Mouse (Mus musculus) adrenal gland, postnatal 14 days (tissue): ENCODE data around the gene Itpkc. TPM values are rescaled to one million over a fixed set of nuclear protein-coding genes. Genes with fewer than 3 reads are reported as not detected.
"Not testable (repeated sequence)": the region's sequence is repeated elsewhere in the genome, so short reads cannot be mapped to it uniquely, and the experiment has no call there.

Experiments used
- DNase-seq: peaks from one replicate; pipeline ENCODE4 v3.0.0; 2021; ENCODE audit warnings: mixed read lengths
- long read RNA-seq, 2 experiments: library from polyadenylated mRNA; stranded (forward); transcript quantifications; one replicate each; pipeline ENCODE4 v2.0.0; 2021
- total RNA-seq: library from RNA; stranded (reverse); gene quantifications from 2 replicates; pipeline ENCODE4 v1.2.3, GENCODE M21; 2021

Gene Itpkc
- total RNA-seq: 8.6 and 9.6 TPM in 2 replicates
- long read RNA-seq, experiment 1, transcript Itpkc-201 (7 exons, 3,247 nt): major isoform, 18 of 23 reads
- long read RNA-seq, experiment 1, partial matches to known transcripts: 2 of 23 reads
- long read RNA-seq, experiment 1, other reads (novel, unspliced or antisense): 3 of 23 reads
- long read RNA-seq, experiment 2, transcript Itpkc-201 (7 exons, 3,247 nt): major isoform, 11 of 14 reads
- long read RNA-seq, experiment 2, partial matches to known transcripts: 0 of 14 reads
- long read RNA-seq, experiment 2, other reads (novel, unspliced or antisense): 3 of 14 reads

DNA sequence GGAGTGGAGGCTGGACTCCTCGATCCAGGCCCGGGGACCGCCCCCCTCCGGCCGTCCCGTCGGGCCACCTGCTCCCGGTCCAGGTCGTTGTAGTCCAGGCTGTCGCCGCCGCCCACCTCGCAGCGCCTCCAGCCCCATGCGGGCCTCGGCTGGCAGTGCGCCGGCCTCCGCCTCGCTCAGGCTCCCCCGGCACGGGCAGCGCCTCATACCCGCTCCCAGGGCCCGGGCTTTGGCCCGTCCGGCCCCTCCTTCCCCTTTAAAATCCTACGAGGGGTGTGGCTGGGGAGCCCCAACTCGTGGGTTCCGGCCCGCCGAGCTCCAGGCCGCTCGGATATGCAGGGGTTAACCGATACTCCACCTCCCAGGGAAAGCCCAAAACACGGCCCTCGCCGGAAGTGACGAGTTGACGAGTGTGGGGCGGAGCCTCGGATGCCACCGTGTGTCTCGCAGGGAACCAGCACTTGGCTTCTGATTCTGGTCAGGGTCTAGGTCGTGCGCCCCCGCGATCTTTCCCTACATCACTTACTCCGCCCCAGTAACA lies at the start of gene Itpkc:
Gene Itpkc (minus strand): TSS at position 381 of the 541 bp plus-strand sequence.
- peak; percentile 96 for DNase-seq

DNA sequence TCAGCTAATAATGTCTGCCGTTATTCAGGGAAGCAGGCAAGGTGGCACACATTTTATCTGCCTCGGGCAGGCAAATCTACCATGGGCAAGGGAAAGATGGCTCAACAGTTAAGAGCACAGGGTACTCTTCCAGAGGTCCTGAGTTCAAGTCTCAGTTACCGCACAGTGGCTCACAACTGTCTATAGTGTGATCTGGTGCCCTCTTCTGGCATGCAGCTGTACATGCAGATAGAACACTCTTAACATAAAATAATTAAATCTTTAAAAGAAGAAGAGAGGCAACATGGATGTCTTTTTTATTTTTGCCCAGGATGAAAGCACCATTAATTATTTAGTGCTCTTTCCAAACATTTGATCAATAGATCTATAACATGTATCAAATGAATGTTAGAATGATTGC lies 48.7 kb upstream of the Itpkc start:
- DNase-seq: no peak

DNA sequence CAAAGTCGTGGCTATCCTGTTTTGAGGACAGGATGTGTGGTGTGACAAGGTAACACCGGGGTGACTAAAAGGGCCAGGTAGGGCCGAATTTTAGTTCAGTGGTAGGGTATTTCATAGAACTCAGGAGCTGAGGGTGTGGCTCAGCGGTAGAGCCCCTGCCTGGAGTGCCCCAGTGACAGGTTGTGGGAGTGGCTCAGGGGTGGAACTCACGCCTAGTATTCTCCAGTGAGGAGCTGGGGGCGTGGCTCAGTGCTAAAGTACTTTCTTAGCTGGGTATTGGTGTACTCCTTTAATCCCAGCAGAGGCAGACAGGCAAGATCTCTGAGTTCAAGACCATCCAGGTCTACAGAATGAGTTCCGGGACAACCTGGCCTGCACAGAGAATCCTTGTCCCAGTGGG lies 47.6 kb upstream of the Itpkc start:
- no peak for DNase-seq

DNA sequence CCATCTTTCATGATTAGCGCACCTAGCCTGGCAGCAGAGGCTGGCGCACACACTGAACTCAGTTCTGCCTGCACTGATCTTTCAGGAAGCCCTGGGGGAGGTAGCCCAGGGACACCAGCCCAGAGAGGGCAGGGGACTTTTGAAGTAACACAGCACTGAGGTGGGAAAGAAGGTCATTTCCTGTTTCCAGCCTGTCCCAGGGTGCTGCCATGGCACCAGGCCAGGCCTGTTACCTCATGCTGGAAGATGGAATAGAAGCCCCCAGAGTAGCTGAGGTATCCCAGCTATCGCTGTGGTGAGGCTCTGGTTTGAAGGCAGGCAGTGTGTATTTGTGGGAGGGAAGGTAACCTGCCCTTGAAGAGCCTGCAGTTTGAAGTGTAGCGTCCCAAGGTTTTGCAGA lies 46.5 kb upstream of the Itpkc start:
- no peak for DNase-seq

DNA sequence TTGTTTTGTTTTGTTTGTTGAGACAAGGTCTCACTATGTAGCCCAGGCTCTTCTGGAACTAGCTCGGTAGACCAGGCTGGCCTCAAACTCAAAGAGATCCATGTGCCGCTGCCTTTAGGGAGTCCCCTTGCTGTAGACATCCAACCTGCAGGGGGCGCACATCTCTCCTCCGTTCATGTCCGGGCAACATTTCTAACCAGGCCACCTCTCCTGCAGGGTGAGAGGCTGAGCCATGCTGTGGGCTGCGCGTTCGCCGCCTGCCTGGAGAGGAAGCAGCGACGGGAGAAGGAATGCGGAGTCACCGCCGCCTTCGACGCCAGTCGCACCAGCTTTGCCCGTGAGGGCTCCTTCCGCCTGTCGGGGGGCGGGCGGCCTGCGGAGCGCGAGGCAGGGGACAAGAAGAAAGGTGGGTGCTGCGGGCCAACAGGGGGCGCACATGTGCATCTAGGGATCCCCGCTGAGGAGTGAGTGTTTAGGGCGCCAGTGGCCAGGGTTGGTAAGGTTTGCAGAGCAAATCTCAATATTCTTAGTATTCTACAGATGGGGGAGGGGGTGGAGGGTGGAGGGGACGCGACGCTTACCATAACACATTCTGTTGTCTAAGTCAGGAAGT lies 45.4 kb upstream of the Itpkc start:
- DNase-seq: peak; percentile 57

DNA sequence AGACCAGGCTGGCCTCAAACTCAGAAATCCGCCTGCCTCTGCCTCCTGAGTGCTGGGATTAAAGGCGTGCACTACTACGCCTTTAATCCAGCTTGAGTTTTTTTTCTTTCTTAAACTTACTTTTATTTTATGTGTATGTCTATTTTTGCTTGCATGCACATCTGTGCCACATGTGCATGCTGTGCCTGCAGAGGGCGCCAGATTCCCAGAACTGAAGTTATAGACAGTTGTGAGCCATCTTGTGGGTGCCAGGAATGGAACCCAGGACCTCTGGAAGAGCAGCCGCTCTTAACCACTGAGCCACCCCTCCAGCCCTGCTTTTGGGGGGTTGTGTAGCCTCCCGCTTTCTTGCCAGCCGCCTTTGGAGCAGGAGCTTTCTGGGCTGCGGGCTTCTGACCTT lies 43.0 kb upstream of the Itpkc start:
- no peak for DNase-seq

DNA sequence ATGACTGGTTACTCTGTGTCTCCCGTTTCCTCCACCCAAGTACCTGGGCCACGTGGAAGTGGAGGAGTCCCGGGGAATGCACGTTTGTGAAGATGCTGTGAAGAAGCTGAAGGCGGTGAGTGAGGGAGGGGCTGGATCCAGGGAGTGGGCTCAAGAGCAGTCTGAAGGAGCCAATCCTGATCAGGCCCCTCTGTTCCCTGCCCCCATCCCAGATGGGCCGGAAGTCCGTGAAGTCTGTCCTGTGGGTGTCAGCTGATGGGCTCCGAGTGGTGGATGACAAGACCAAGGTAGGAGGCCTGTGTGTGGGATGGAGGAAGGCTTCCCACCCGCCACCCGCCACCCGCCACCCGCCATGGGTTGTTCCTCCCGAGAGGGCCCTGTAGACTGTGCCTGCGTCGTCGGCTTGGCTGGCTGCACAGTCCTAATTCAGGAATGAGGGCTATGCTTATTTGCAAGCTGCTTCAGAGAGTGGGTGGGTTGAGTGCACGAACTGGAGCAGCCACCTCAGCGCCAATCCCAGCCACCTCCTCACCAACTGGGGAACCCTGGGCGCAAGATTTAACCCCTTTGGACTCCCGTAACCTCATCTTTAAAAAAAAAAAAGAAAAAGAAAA lies 38.2 kb upstream of the Itpkc start:
- DNase-seq: no peak

DNA sequence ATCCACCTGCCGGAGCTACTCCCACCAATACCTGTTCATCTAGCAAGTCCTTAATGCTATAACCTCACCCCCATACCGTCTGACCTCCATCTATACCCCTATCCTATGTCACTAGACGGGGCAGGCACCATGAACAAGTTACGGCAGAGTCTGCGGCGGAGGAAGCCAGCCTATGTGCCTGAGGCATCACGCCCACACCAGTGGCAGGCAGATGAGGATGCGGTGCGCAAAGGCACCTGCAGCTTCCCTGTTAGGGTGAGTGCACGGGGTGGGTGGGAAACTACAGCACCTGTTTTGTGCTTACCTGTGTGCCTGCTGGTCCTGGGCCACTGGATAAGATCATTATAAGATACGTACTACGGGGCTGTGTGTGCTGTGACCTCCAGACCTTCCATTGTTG lies 36.3 kb upstream of the Itpkc start:
- DNase-seq: no peak

DNA sequence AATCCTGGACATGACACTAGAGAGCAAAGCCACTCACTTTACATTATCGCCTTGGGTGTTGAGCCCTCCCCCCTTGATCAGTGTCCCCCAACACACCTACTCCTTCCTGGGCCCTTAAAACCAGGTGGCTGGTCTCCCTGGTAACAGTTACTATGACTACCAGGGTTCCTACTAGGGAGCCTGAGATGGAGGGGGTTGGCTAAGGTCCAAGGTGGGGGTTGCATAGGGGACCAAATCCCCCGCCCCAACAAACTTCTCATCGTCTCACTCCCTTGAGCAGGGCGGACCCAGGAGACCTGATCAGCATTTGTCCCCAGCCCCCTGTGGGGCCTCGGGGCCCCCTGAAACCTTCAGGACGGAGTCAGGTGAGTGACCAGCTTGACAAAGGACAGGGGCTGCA lies 33.4 kb upstream of the Itpkc start:
- no peak for DNase-seq

DNA sequence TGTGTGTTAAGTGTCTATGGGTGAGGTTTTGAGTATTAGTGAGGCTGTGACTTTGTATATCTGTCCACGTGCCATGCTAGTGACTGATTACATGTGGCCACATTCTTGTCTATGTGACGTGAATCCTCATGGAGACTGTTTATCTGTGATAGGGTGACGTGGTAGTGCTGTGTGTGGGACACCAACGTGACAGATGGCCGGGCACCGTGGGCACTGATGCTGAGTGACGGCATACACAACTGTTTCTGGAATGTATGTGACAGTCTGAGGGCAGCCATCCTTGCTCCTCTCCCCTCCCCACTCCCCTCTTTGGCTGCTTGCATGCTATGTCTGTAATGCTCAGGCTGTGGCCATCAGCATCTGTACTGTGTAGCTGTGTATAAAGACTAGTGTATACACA lies 32.4 kb upstream of the Itpkc start:
- no peak for DNase-seq

DNA sequence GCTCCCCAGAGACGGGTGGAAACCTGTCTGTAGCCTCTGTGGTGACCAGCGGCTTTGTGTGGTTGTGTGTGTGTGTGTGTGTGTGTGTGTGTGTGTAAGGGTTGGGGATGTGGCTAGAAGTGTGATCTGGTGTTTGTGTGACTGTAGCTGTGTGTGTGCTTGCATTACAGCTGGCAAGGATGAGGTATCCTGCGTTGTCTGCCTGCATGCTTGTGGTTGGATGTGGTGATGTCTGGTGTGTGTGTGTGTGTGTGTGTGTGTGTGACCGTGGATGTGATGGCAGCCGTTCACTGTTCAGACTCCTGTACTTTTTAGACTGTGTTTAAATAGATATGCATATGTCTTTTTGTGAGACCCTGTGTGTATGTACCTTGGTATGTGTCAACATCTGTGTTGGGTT lies 31.3 kb upstream of the Itpkc start:
- no peak for DNase-seq

DNA sequence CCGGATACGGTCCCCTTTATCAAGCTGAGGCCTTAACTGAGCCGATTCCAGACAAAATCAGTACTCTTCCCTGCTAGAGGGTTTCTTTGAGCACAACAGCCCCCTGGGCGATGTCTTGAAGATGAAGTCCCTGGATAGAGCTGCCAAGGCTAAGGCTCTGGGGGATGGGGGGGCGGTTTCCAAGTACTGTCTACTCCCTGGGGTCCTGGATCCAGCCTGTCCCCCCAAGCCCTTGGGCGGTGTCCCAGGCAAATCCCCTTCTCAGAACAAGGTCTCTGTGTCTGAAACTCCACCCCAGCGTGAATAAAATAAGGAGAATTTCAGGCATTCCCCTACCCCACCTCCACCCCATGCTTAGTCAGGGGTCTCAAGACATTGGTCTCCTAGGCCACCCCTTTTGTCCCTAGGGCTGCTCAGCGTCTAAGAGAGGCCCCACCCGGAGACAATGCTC lies 30.8 kb upstream of the Itpkc start:
- peak; percentile 25 for DNase-seq

DNA sequence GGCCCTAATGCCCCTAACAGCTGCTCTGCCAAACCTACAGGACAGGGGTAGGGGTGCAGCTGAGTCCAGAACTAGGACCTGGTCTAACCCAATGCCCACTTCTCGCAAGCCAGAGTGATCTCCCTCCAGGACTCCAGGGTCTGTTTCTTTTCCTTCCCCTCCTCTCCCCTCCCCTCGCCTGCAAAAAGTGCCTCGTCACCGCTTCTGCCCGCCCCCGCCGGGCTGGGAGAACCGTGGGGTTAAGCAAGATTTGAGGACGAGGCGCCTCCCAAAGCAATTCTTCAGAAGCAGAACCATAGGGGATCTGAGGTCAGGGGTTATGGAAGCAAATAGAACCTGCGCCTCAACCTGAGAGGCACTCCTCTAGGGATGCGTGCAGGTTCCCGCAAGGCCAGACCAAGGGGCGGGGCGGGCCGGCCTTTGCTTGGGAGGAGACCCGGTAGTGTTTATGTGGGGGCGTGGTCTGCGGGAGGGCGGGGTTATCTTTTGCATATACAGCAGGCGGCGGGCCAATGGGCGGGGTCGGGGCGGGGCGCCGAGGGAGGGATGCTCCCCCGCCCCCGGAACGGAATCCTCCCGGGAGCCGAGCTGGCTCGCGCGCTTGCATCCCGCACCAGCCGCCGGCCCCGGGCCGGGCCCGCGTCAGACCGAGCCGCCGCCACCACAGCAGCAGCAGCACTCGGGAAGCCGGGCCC lies 29.9 kb upstream of the Itpkc start, which contains the start of gene Numbl:
Gene Numbl (plus strand): TSS at position 229 of the 695 bp plus-strand sequence.
- DNase-seq: peak; percentile 97

DNA sequence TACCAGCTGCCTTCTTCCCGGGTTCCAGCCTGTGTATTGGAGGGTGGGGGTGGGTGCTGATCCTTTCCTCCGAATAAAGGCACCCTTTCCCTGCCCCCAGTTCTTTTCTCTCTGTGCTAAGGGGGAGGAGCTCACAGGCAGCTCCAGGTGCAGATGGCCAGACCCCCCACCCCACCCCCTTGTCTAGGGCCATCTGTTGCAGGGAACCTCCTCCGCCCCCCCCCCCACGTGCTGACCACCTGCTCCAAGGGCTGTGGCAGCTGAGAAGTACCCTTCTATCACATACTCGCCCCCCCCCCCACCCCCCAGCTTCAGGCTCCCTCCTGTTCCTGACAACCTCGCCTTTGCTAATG lies 29.4 kb upstream of the Itpkc start:
- DNase-seq: no peak

DNA sequence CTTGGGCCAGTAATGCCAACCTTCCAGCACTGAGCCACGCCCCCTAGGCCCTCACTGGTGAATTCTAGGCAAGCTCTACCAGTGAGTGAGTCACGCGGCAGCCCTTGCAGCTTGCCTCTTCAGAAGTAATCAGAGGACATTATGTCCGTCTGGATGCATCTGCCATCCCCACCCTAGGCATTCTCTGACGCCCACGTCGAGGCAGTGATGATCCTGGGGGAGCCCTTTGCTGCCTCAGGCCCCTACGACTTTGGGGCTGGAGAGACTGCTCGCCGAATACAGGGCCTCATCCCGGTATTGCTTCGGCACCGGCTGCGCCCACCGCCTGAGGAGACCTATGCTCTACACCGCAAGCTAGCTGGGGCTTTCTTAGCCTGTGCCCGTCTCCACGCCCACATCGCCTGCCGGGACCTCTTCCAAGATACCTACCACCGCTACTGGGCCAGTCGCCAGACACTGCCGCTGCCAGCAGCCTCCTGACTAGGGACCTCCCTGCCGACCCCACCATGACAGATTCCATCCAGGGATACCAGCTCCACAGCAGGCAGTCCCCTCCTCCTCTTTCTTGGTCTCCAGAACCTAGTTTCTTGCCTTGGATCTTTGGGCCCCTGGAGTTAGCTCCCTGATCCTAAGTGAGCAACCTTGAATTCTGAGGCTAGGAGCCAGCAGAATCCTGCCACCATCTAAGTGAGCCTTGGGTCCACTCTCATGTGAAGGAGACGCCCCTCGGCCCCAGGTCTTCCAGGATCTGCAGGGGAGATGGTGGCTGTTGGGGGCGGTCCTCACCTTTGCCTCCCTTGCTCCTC lies 28.8 kb upstream of the Itpkc start:
- peak; percentile 76 for DNase-seq

DNA sequence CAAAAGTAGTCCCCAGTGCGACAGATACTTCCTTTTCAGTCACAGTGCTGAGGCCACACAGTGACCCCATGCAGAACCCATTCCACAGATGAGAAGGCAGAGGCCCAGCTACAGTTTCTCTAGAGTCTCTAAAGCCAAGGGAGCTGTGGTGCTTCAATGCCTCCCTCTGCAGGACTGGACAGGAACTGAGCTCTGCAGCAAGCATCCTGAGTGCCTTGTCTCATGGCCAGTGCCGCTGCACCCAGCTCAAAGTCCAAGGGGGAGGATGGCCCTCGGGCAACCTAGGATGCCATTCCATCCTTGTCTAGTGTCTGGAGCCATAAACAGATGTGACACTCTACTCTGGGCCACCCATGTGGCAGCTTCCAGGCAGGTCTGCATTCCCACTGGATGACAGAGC lies 27.3 kb upstream of the Itpkc start:
- peak; percentile 32 for DNase-seq

DNA sequence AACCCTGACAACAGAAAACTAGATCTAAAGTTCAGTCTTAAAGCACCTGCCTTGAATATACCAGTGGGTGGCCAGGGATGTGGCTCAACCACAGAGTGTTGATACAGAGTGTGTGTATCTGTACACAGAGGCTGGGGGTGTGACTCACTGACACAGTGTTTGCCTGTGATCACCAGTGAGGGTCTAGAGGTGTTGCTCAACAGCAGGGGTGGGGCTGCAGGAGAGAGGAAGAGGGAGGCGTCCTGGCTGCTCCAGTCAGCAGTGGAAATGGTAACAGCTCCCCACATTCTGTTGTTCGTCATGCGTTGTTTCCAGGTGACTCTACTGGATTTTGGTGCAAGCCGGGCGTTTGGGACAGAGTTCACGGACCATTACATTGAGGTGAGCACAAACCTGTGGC lies 23.5 kb upstream of the Itpkc start:
- no peak for DNase-seq

DNA sequence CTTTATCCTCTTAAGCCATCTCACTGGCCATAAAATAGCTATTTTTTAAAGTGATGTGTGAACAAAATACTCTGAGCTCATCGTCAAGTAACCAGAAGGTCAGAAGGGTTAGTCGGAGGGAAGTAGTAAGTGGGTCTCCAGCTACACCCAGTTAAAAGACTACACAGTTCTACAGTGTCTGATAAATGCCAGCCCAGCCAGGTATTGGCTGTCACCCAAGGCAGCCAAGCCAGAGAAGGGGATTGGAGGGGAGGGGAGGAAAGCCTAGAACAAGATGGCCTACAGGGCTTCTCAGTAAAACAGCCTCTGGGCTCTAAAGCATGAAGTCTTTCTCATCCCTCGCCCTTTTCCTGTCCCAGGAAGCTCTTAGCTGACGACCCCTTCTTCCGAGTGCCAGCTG lies 21.5 kb upstream of the Itpkc start:
- DNase-seq: no peak

DNA sequence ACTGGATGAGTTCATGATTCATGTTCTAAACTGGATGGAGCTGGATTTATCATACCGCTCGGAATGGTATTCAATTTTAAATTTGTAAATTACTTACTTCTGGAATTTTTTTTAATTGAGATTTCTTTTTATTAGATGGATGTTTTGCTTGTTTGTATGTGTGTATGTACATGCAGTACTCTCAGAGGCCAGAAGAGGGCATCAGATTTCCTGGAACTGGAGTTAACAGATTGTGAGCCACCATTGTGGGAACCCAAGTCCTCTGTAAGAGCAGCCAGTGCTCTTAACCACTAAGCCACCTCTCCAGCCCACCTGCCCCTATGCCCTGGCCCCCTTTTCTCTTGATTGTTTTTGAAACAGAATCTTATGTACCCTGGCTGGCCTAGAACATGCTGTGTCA lies 20.7 kb upstream of the Itpkc start:
- peak; percentile 43 for DNase-seq

DNA sequence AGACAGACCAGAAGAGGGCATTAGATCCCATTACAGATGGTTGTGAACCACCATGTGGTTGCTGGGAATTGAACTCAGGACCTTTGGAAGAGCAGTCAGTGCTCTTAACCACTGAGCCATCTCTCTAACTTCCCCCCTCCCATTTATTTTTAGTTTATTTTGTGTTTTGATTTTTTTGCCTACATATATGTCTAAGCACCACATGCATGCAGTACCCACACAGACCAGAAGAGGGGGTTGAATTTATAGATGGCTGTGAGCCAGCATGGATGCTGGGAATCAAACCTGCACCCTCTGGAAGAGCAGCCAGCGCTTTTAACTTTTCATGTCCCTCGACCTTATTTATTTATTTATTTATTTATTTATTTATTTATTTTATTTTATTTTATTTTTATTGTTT lies 15.6 kb upstream of the Itpkc start:
- DNase-seq: not testable (repeated sequence)

DNA sequence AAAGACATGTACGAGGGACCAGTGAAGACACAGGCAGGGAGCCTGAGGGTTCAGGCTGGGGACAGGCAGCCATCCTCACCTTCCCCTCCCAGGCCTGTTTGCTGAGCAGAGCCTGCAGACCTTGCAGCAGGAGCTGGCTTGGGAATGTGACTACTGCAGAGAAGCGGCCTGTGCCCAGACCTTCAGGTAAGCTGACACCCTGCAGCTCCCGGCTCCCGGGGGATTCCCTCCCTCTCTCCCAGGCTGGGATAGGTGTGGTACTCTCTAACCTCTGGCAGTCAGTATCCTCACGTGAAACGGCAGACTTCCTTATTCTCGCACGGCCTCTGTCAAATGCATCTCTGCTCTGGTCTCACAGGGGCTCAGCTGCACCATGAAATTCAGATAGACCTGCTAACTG lies 14.8 kb upstream of the Itpkc start:
- DNase-seq: no peak

DNA sequence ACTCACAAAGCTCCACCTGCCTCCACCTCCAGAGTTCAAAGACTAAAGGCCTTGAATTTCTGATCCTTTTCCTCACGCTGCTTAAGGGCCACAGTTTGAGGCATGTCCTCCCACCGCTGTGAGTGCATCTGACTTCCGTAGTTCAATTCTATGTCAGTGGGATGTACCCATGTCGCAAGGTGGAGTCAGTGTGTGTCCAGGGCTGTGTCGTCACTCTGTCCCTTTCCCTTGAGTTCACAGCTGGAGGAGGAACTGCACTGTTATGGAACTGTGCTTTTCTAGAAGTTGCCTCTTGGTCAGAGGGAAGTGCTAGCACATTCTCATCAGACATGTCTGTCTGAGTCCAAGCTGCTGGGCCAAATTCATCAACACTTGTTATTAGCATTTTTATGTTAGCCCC lies 10.1 kb upstream of the Itpkc start:
- no peak for DNase-seq
